In genomic region chr5:90393764-90394163, GRCm38 (mm10) we compare ENCODE assay signal across 12 mouse cellular contexts.
"Had no signal": no experiment of that assay in that cellular context is flagged by ENCODE, and none has a peak within 500 bp of the region (broad histone marks: within the 10 kb centered on the region; RNA-seq: fewer than 3 reads in every experiment).

No protein-coding gene starts in this region.

- H3K9ac ChIP-seq: limb, embryonic 13.5 days; liver, embryonic 12.5 days; midbrain, embryonic 12.5 days; neural tube, embryonic 15.5 days; stomach, embryonic 15.5 days had no signal

- ATAC-seq: liver, embryonic 12.5 days had no signal

- H3K27me3 ChIP-seq: limb, embryonic 13.5 days; liver, embryonic 12.5 days; midbrain, embryonic 12.5 days; neural tube, embryonic 15.5 days; stomach, embryonic 15.5 days had no signal

- H3K4me3 ChIP-seq: limb, embryonic 13.5 days; liver, embryonic 12.5 days; midbrain, embryonic 12.5 days; myocyte; neural tube, embryonic 15.5 days; stomach, embryonic 15.5 days had no signal

- H3K4me2 ChIP-seq: limb, embryonic 13.5 days; liver, embryonic 12.5 days; midbrain, embryonic 12.5 days; neural tube, embryonic 15.5 days; stomach, embryonic 15.5 days had no signal

- DNase-seq: kidney, adult 2 months; kidney, postnatal 36 days; layer of hippocampus, adult 9-11 months; left cerebral cortex, postnatal 4 days; right cerebral cortex, postnatal 14 days; thymus, postnatal 36 days had no signal

- H3K36me3 ChIP-seq: limb, embryonic 13.5 days; liver, embryonic 12.5 days; midbrain, embryonic 12.5 days; neural tube, embryonic 15.5 days; stomach, embryonic 15.5 days had no signal

- H3K27ac ChIP-seq: limb, embryonic 13.5 days; liver, embryonic 12.5 days; midbrain, embryonic 12.5 days; neural tube, embryonic 15.5 days; stomach, embryonic 15.5 days had no signal

- H3K4me1 ChIP-seq: limb, embryonic 13.5 days; liver, embryonic 12.5 days; midbrain, embryonic 12.5 days; neural tube, embryonic 15.5 days; stomach, embryonic 15.5 days had no signal

- H3K9me3 ChIP-seq: limb, embryonic 13.5 days; liver, embryonic 12.5 days; midbrain, embryonic 12.5 days; neural tube, embryonic 15.5 days; stomach, embryonic 15.5 days had no signal
